Mouse (Mus musculus): ENCODE measurements around the gene Otop3. TPM values are rescaled to one million over a fixed set of nuclear protein-coding genes. Genes with fewer than 3 reads are reported as not detected.
A peak's percentile ranks its signal among the peaks of the same experiment; 100 is the strongest.

The Otop3 gene
- not detected for total RNA-seq (2021)
- long read RNA-seq, experiment 1 = 0 reads
- long read RNA-seq, experiment 2 = 0 reads

DNA sequence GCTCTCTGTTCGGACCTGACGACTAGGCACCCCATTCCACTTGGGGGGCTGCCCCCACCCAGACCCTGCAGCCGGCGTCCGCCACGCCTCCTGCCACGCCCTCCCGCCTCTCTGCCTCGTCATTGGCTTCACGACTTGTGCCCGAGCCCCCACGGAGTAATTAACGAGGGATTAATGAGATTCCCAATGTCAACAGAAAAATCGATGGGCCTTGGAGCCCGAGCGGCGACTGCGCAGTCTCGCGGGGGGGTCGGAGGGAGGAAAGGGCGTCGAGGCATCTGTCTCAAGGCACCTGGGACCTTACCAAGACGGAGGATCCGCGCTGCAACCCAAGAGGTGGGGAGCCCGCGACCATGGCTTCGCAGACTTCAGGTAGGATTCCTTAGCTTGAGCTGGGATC is at the start of gene Otop3:
Gene Otop3 (plus strand): TSS at position 201 of the 400 bp plus-strand sequence.
- no peak for DNase-seq (ENCODE audit: low spot score in 2 of 2)

GRCm38 (mm10) chr11:115285282-115285681 is 49.2 kb upstream of the Otop3 start:
- DNase-seq (ENCODE audit: low spot score in 2 of 2) = no peak

- no peak for DNase-seq (ENCODE audit: low spot score in 2 of 2)
Measured at GRCm38 (mm10) chr11:115286201-115286993, 48.1 kb upstream of the Otop3 start.

- DNase-seq (ENCODE audit: low spot score in 2 of 2) = peak in 1 of 2 experiments; percentile 1
Measured at GRCm38 (mm10) chr11:115287386-115287785, 47.1 kb upstream of the Otop3 start.

GRCm38 (mm10) chr11:115288305-115288704 is 46.2 kb upstream of the Otop3 start:
- DNase-seq (ENCODE audit: low spot score in 2 of 2) = no peak

DNA sequence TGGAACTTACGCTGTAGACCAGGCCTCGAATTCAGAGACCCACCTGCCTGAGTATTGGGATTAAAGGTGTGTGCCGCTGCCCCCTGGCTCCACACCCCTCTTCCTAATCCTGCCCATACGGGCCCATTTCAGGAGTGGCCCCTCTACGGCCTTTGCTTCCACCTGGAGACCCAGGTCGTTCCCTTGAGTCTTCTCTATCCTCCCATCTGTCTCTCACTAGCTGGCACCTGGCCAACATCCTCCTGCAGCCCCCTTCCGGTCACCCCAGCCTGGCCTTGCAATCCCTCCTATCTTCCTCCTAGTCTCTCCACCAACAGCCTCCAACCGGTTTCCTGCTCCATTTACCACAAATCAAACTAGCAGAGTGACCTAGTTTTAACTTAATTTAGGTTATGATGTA is 44.6 kb upstream of the Otop3 start:
- no peak for DNase-seq (ENCODE audit: low spot score in 2 of 2)

DNA sequence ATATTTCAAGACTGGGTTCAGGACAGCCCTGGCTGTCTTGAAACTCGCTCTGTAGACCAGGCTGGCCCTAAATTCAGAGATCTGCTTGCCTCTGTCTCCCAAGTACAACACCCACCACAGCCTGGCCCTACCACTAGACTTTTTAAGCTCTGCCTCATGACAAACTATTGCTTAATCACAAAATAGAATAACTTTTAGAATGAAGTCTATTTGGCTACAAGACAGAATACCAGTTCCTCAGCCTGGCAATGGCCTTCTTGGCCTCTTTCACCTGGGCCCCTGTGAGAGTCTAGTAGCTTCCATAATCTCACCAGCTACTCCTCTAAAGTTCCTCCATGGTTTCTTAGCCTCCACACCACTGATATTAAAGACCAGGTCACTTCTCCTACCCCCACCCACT is 44.2 kb upstream of the Otop3 start:
- DNase-seq (ENCODE audit: low spot score in 2 of 2) = peak in 1 of 2 experiments; percentile 2

- DNase-seq (ENCODE audit: low spot score in 2 of 2) = no peak
Measured at GRCm38 (mm10) chr11:115290919-115291318, 43.6 kb upstream of the Otop3 start.

- no peak for DNase-seq (ENCODE audit: low spot score in 2 of 2)
Measured at GRCm38 (mm10) chr11:115291503-115291902, 43.0 kb upstream of the Otop3 start.

DNA sequence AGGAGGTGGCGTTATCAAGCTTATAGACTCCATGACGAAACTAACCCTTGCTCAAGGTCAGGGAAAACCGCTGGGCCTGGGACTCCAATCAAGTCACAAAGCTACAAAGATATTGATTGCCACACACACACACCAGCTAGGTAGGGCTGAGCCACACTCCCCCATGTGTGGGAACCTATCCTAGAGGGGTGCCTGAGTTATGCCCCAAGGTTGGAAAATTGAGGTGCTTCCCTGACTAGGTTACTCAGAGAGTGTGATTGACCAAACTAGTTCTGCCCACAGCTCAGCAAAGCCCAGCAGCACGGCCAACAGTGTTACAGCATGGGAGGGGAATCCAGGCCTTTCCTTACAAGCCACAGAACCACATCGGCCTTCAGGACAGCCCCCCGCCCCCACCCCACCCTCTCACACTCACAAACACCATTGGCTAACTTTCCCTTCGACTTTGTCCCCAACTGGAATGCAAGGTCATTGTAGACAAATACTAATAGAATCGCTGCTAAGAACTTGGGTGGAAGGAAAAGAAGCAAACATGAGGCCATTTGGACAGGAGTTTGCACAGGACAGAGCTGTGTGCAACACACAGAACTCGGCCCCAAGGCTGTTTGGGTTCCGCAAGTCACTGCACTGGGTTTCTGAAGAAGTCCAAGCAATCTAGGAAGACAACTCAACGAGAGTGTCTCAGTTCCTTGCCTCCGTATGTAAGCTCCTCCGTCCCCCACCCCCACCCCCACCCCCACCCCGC is 41.7 kb upstream of the Otop3 start:
- no peak for DNase-seq (ENCODE audit: low spot score in 2 of 2)

GRCm38 (mm10) chr11:115295939-115296338 is 38.6 kb upstream of the Otop3 start:
- DNase-seq (ENCODE audit: low spot score in 2 of 2) = no peak

- DNase-seq (ENCODE audit: low spot score in 2 of 2) = no peak
Measured at GRCm38 (mm10) chr11:115296471-115297210, 37.9 kb upstream of the Otop3 start.

DNA sequence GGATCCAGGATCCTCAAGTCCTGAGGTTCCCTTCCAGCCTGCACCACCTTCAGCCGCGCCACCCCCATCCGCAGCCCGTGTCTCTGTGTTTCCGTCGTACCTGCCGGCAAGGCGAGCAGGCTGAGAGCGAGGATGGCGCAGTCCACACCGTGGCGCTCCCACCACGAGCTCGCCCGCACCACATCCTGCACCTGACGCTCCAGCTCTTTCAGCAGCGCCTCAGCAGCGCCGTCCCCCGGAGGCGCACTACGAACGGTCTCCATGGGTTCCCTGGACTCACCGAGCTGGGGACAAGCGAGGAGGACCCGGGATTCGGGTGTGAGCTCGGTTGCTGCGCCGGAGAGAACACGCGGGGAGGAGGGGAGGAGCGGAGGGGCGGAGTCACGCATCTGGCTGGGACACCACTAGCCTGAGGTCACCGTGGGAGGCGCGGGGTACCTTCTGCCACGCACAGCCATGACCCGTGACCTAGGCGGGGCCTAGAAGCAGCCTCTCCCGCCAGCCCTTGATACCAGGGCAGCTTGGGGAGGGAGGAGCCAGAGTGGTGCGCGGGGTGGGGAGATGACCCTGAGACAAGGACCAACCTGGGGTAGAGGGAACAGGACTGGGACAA is 37.2 kb upstream of the Otop3 start, which contains the start of gene Fads6:
Gene Fads6 (minus strand): TSS at position 450 of the 613 bp plus-strand sequence.
- peak; percentile 76 to 79 for DNase-seq (ENCODE audit: low spot score in 2 of 2)

DNA sequence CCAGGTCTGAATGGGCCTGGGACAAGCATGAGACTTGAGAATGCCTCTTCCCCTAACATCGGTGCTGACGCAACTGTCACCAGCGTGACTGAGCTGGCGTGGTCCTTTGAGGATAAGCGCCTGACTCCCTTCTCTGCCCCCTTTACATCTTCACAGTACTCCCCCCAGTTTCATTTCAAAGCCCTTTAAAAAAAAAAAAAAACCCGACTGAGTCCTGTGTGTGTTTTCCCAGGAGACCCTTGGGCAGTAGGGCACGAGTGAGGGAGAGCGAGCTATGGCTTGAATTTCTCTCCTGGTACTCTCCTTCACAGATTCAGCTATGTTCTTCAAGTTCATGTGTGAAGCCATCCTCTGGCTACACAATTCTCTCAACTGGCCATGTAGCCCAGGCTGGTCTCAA is 36.4 kb upstream of the Otop3 start:
- no peak for DNase-seq (ENCODE audit: low spot score in 2 of 2)

DNA sequence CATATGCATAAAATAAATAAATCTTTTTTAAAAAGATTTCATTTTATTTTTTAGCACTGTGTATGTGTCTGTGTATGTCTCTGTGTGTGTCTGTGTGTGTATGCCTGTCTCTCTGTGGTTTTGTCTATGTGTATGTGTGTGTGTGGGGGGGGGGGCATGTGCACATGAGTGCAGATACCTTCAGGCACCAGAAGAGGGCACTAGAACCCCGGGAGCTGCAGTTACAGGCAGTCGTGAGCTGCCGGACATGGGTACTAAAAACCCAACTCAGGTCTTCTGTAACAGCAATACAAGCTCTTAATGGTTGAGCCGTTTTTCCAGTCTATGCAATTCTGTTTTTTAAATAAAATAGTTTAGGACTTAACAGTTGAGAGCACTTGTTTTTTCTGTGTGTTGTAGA is 33.8 kb upstream of the Otop3 start:
- no peak for DNase-seq (ENCODE audit: low spot score in 2 of 2)

DNA sequence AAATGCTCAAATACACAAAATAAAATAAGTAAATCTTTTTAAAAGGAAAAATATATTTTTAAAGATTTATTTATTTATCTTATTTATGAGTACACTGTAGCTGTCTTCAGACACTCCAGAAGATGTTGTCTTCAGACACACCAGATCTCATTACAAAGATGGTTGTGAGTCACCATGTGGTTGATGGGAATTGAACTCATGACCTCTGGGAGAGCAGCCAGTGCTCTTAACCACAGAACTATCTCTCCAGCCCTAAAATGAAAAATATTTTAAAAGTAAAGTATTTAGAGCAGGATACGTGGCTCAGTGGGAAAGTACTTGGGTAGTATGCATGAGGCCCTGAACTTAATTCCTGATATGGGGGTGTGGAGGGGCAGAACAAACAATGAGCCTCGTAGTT is 33.2 kb upstream of the Otop3 start:
- no peak for DNase-seq (ENCODE audit: low spot score in 2 of 2)

GRCm38 (mm10) chr11:115303167-115303566 is 31.4 kb upstream of the Otop3 start:
- DNase-seq (ENCODE audit: low spot score in 2 of 2) = no peak

- no peak for DNase-seq (ENCODE audit: low spot score in 2 of 2)
Measured at GRCm38 (mm10) chr11:115306863-115307262, 27.7 kb upstream of the Otop3 start, which contains the start of gene Otop2. Gene Otop2, plus strand, starts transcription at chr11:115307163.

DNA sequence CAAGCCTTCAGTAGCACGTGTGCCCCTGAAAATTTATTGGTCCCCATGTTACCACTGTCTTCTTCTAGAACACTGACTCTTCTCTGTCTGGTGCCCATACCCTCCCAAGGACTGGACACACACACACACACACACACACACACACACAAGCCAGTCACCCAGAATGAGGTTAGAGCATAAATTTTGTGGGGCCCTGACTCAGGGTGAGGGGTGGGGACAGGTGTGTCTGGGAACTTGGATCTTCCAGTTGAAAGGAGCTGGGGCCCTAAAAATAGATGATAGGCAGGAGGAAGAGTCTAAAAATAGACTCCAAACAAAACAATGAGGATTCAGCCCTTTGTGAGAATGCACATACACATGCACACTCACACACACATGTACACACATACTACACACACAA is 25.8 kb upstream of the Otop3 start:
- DNase-seq (ENCODE audit: low spot score in 2 of 2) = no peak

DNA sequence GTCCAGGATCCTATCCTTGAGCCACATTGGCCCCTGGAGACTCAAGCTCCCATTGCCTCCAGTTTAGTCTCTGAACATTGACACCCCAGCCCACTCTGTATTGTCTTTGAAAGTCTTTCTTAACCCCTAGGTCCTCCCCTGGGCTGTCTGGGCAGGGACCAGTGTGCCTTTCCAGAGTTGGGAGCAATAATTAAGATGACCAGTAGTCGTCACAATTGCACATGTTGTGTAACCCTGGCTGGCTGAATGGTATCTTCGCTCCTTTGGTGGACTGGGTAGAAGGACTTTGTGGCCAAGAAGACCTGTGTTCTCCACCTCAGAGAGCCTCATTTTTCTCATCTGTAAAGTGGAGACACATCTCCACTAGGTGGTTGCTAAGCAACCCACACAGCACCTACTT is 20.3 kb upstream of the Otop3 start:
- no peak for DNase-seq (ENCODE audit: low spot score in 2 of 2)

DNA sequence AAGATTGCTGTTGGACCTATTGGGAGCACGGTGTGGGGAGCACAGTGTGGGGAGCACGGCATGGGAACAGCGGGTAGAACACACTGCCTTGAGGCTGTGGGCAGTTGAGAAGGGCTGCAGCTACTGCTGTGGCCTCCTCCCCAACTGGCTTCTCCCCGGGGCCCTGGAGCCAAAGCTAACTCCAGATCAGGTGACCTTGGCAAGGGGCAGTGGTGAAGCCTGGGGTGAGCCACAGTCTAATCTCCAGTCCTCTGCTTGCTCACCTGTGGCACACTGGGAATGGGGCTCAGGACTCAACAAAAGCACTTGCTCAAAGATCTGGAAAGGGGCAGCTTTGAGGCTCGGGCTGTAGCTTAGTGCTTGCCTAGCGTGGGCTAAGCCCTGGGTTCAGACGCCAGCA is 17.3 kb upstream of the Otop3 start:
- DNase-seq (ENCODE audit: low spot score in 2 of 2) = no peak

Measured in adrenal gland, adult 18-20 months (tissue).